Mouse (Mus musculus): ENCODE measurements around the gene Gng4. TPM values are rescaled to one million over a fixed set of nuclear protein-coding genes. Genes with fewer than 3 reads are reported as not detected.

Gng4 gene
- total and polyA plus RNA-seq, 2 experiments from 2014 or later = 0.22 TPM; not detected in 1

GRCm38 (mm10) chr13:13777696-13778095, 6.2 kb upstream of the Gng4 start:
- H3K9me3 ChIP-seq (replicated peaks; ENCODE audit: control insufficient read depth, low read length) = no peaks in the 10 kb centered on the region
- ATAC-seq (ENCODE audit: insufficient read depth, low read depth) (no peak), DNase-seq (ENCODE audit: low spot score) (no peak)
- TF ChIP-seq CTCF (IDR thresholded peaks at IDR 0.05; ENCODE audit: low read depth) (no peak), EP300 (IDR thresholded peaks at IDR 0.05; ENCODE audit: low read depth) (no peak)
- peaks cover 16% of the 10 kb centered on the region for H3K36me3 ChIP-seq (replicated peaks; ENCODE audit: control insufficient read depth, insufficient read depth, low read length)
- H3K9ac ChIP-seq (replicated peaks; ENCODE audit: low read depth, low read length) = no peak overlapping the region
- no peak overlapping the region for H3K27ac ChIP-seq (ENCODE audit: low read depth)
- H3K27me3 ChIP-seq (ENCODE audit: control insufficient read depth, insufficient read depth, low read length) = peaks cover 1% of the 10 kb centered on the region; the same call in 1 of the 2 replicates
- H3K4me3 ChIP-seq (ENCODE audit: low read depth, low read length) = no peak overlapping the region
- H3K4me2 ChIP-seq (ENCODE audit: low read depth, low read length) = no peak overlapping the region
- WGBS = 86% methylated on average over 8 of the region's 8 CpGs
- H3K4me1 ChIP-seq (ENCODE audit: control insufficient read depth, insufficient read depth) = no peaks in the 10 kb centered on the region; the same call in 1 of the 2 replicates

- H3K27ac ChIP-seq (ENCODE audit: low read depth) = no peak overlapping the region
- no peak overlapping the region for H3K9ac ChIP-seq (replicated peaks; ENCODE audit: low read depth, low read length)
- no peak overlapping the region for H3K4me2 ChIP-seq (ENCODE audit: low read depth, low read length)
- TF ChIP-seq CTCF (IDR thresholded peaks at IDR 0.05; ENCODE audit: low read depth) (no peak), EP300 (IDR thresholded peaks at IDR 0.05; ENCODE audit: low read depth) (no peak)
- peaks cover 3% of the 10 kb centered on the region for H3K4me1 ChIP-seq (ENCODE audit: control insufficient read depth, insufficient read depth)
- 70% methylated on average over 1 of the region's 1 CpGs for WGBS
- DNase-seq (ENCODE audit: low spot score) (no peak), ATAC-seq (ENCODE audit: insufficient read depth, low read depth) (no peak)
- peaks cover 12% of the 10 kb centered on the region for H3K27me3 ChIP-seq (ENCODE audit: control insufficient read depth, insufficient read depth, low read length)
- peaks cover 16% of the 10 kb centered on the region for H3K36me3 ChIP-seq (replicated peaks; ENCODE audit: control insufficient read depth, insufficient read depth, low read length)
- H3K4me3 ChIP-seq (ENCODE audit: low read depth, low read length) = no peak overlapping the region
- no peaks in the 10 kb centered on the region for H3K9me3 ChIP-seq (replicated peaks; ENCODE audit: control insufficient read depth, low read length)
These were observed 4.9 kb upstream of the Gng4 start for GRCm38 (mm10) chr13:13778837-13779458.

GRCm38 (mm10) chr13:13780271-13780670, 3.6 kb upstream of the Gng4 start:
- no peak overlapping the region for H3K9ac ChIP-seq (replicated peaks; ENCODE audit: low read depth, low read length)
- no peak for DNase-seq (ENCODE audit: low spot score)

GRCm38 (mm10) chr13:13781026-13781425, 2.8 kb upstream of the Gng4 start:
- Histone ChIP-seq H3K4me1 (ENCODE audit: control insufficient read depth, insufficient read depth) (peaks cover 13% of the 10 kb centered on the region), H3K4me2 (ENCODE audit: low read depth, low read length) (no peak overlapping the region), H3K9ac (replicated peaks; ENCODE audit: low read depth, low read length) (no peak overlapping the region), H3K27ac (ENCODE audit: low read depth) (no peak overlapping the region), H3K9me3 (replicated peaks; ENCODE audit: control insufficient read depth, low read length) (no peaks in the 10 kb centered on the region), H3K27me3 (ENCODE audit: control insufficient read depth, insufficient read depth, low read length) (peaks cover 32% of the 10 kb centered on the region), H3K36me3 (replicated peaks; ENCODE audit: control insufficient read depth, insufficient read depth, low read length) (peaks cover 16% of the 10 kb centered on the region), H3K4me3 (ENCODE audit: low read depth, low read length) (no peak overlapping the region)
- WGBS = 64% methylated on average over 4 of the region's 4 CpGs
- TF ChIP-seq EP300 (IDR thresholded peaks at IDR 0.05; ENCODE audit: low read depth) = no peak
- TF ChIP-seq CTCF (IDR thresholded peaks at IDR 0.05; ENCODE audit: low read depth) = no peak
- ATAC-seq (ENCODE audit: insufficient read depth, low read depth) (no peak), DNase-seq (ENCODE audit: low spot score) (no peak)

More at GRCm38 (mm10) chr13:13780271-13780670, 3.6 kb upstream of the Gng4 start:
- no peak overlapping the region for H3K4me3 ChIP-seq (ENCODE audit: low read depth, low read length)
- TF ChIP-seq EP300 (IDR thresholded peaks at IDR 0.05; ENCODE audit: low read depth) (no peak), CTCF (IDR thresholded peaks at IDR 0.05; ENCODE audit: low read depth) (no peak)
- H3K27ac ChIP-seq (ENCODE audit: low read depth) = no peak overlapping the region
- no peak for ATAC-seq (ENCODE audit: insufficient read depth, low read depth)
- H3K9me3 ChIP-seq (replicated peaks; ENCODE audit: control insufficient read depth, low read length) = no peaks in the 10 kb centered on the region
- H3K4me2 ChIP-seq (ENCODE audit: low read depth, low read length) = no peak overlapping the region
- H3K4me1 ChIP-seq (ENCODE audit: control insufficient read depth, insufficient read depth) = peaks cover 11% of the 10 kb centered on the region
- peaks cover 16% of the 10 kb centered on the region for H3K36me3 ChIP-seq (replicated peaks; ENCODE audit: control insufficient read depth, insufficient read depth, low read length)
- peaks cover 25% of the 10 kb centered on the region for H3K27me3 ChIP-seq (ENCODE audit: control insufficient read depth, insufficient read depth, low read length)
- WGBS = 68% methylated on average over 3 of the region's 3 CpGs

DNA sequence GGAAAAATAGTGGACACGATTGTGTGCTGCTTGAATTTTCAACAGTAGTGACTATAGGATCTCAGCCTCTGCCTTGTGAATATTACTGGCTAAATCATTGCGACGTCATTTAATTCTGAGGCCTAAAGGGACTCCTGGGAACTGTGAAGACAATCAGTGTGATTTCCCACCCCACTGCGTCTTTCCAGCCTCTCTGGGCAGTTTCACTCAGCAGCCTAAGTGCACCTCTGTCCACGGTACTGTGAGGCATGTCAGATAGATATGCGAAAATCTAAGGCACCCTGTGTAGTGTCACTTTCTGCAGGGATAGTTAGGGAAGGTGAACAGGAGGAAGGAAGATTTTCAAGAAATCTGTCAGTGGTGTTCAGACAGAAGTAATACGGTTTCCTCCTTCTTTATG, 563 bp upstream of the Gng4 start:
- ATAC-seq (ENCODE audit: insufficient read depth, low read depth) = no peak
- Histone ChIP-seq H3K4me3 (ENCODE audit: low read depth, low read length) (peak overlapping the region; percentile 55; the same call in 1 of the 2 replicates), H3K36me3 (replicated peaks; ENCODE audit: control insufficient read depth, insufficient read depth, low read length) (no peaks in the 10 kb centered on the region), H3K9ac (replicated peaks; ENCODE audit: low read depth, low read length) (no peak overlapping the region), H3K9me3 (replicated peaks; ENCODE audit: control insufficient read depth, low read length) (no peaks in the 10 kb centered on the region), H3K4me2 (ENCODE audit: low read depth, low read length) (0 out of 2 replicates have a peak overlapping the region, but pooled peaks have one; percentile 89), H3K4me1 (ENCODE audit: control insufficient read depth, insufficient read depth) (peaks cover 13% of the 10 kb centered on the region), H3K27ac (ENCODE audit: low read depth) (no peak overlapping the region), H3K27me3 (ENCODE audit: control insufficient read depth, insufficient read depth, low read length) (peaks cover 42% of the 10 kb centered on the region)
- DNase-seq (ENCODE audit: low spot score) = no peak
- 25% methylated on average over 7 of the region's 7 CpGs for WGBS
- TF ChIP-seq CTCF (IDR thresholded peaks at IDR 0.05; ENCODE audit: low read depth) = no peak
- TF ChIP-seq EP300 (IDR thresholded peaks at IDR 0.05; ENCODE audit: low read depth) = no peak
